Mouse (Mus musculus) left cerebral cortex, postnatal 10 days (tissue): ENCODE measurements around the gene Pklr. TPM values are rescaled to one million over a fixed set of nuclear protein-coding genes. Genes with fewer than 3 reads are reported as not detected.
"Not testable (repeated sequence)": the region's sequence is repeated elsewhere in the genome, so short reads cannot be mapped to it uniquely, and the experiment has no call there.

Source experiments
- DNase-seq, 2 experiments: peaks; one replicate each; pipeline ENCODE4 v3.0.0; 2021 to 2022; ENCODE audit warnings: low spot score in 2 of 2, mixed read lengths in 1 of 2; ENCODE audit errors: extremely low spot score in 1 of 2
- intact Hi-C: fragments of 180-260 bp; cut with DNase I; formaldehyde crosslinking; loops from one replicate; pipeline ENCODE4 v1.15.1; 2025
- total RNA-seq, 2 experiments: library from RNA; stranded (reverse); gene quantifications; 2 replicates each; pipeline ENCODE4 v1.2.3; 2021

Gene Pklr
- total RNA-seq, 2 experiments from 2014 or later = not detected

DNA sequence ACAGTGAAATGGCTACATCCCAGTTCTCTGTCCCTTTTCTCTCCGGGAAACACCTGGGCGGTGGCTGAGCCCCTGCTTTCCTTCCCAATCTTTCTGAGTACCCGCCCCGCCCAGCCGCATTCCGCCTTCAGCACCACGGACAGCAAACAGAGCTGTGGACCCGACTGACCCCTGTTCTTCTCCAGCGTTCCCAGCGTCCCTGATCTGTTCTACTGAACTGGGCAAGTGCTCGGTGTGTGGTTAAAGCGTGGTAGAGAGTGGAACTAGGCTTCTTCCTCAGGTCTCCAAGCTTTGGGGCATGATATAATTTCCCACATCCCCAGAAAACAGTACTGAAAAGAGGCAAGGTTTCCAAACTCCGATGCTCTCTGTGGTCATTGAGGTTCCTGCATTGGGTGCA is 23.3 kb downstream of the Pklr start:
- intact Hi-C loops = loop anchor here (2.0 to 5.0 kb wide), 2 partner anchors 42 to 68 kb away; no protein-coding TSS in a partner anchor
- peak in 1 of 2 experiments; percentile 67 for DNase-seq

DNA sequence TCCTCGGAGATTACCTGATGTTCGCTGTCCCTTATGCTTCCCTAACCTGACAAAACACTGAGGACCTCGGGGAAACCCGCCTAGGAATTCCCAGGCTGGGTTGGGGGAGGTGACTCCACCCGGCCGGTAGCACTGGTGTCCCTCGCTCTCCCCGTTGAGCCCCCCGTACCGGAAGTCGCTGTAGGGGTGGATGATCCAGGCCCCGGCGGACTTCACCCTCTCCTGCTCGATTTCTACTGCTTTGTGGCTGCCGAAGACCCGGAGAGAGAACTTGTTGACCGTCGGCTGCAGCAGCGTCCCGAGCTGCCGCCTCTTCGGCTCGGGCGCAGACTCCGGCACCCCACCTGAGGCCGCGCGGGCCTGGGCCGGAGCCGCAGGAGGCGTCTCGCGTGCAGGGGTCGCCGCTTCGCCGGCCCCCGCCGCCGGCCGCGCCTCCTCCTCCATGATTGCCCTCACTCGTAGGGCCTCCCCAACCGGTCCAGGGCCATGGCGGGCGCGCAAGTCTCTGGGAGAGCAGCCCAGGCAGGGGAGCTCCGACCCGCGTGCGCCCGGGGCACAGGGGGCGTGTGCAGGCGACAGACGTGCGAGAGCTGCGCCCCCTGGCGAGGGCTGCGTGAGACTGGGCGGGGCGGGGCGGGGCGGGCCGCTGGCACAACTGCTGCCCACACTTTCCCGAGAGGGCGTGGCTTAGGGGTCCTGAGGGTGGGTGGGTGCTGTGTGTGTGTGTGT is 23.8 kb downstream of the Pklr start, which contains the start of gene Hcn3:
Gene Hcn3 (minus strand): TSS at position 581 of the 729 bp plus-strand sequence.
- intact Hi-C loops = loop anchor here (2.0 to 5.0 kb wide), 2 partner anchors 42 to 69 kb away; no protein-coding TSS in a partner anchor
- peak in 1 of 2 experiments; percentile 84 for DNase-seq

DNA sequence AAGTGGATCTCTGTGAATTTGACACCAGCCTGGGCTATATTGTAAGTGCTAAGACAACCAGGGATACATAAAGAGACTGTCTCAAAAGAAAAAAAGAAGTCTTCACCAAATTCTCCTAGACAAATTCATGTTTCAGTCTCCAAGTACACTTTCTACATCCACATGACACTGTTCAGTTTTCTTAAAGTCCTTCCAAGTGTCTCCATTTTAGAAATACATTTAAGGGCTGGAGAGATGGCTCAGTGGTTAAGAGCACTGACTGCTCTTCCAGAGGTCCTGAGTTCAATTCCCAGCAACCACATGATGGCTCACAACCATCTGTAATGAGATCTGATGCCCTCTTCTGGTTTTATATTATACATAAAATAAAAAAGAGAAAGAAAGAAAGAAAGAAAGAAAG is 25.3 kb downstream of the Pklr start:
- intact Hi-C loops, DNase-seq: not testable (repeated sequence)

DNA sequence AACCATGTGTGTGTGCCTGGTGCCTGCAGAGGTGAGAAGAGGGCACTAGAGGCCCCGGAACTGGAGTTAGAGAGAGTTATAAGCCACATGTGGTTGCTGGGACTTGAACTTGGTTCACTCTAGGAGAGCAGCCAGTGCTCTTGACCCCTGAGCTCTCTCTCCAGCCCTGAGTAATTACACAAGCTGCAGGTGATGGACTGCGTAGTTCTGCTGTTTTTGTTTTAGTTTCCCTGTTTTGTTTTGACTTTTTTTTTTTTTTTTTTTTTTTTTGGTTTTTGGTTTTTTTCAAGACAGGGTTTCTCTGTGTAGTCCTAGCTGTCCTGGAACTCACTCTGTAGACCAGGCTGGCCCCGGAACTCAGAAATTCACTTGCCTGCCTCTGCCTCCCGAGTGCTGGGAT is 25.8 kb downstream of the Pklr start:
- intact Hi-C loops = no loop called here
- no peak for DNase-seq

DNA sequence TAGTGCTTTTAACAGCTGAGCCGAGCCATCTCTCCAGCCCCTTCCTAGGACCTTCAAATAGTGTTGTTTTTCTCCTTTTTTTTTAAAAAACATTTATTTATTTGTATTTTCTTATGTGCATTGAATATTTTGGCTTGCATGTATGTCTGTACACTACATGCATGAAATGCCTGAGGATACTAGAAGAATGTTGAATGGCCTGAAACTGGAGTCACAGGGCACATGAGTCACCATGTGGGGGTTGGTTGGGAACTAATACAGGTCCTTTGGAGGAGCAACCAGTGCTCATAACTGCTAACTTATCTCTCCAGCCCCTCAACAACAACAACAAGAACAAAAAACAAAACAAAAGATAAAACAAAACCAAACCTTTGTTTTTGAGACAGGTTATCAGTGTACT is 27.2 kb downstream of the Pklr start:
- DNase-seq = no peak
- intact Hi-C loops = no loop called here

DNA sequence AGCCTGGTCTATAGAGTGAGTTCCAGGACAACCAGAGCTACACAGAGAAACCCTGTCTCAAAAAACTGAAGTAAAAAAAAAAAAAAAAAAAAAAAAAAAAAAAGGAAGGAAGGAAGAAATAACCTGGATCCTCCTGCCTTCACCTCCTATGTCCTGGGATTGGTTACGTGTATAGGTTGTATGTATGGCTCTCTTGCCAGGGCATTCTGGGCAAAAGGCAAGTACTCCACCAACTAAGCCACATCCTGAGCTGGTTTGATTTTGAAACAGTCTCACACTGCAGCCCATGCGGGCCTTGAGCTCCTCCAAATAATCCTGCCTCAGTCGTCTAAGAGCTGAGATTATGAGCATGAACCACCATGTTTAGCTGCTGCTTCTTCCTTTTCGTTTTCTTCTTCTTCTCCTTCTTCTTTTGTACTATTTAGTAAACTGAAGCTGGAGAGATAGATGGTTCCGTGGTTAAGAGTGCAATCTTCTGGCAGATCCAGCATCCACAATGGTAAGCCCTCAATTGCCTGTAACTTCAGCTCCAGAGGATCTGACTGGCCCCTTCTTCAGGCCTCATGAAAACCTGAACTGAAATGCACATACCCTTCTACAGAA is 27.8 kb downstream of the Pklr start:
- DNase-seq = no peak
- intact Hi-C loops = no loop called here

DNA sequence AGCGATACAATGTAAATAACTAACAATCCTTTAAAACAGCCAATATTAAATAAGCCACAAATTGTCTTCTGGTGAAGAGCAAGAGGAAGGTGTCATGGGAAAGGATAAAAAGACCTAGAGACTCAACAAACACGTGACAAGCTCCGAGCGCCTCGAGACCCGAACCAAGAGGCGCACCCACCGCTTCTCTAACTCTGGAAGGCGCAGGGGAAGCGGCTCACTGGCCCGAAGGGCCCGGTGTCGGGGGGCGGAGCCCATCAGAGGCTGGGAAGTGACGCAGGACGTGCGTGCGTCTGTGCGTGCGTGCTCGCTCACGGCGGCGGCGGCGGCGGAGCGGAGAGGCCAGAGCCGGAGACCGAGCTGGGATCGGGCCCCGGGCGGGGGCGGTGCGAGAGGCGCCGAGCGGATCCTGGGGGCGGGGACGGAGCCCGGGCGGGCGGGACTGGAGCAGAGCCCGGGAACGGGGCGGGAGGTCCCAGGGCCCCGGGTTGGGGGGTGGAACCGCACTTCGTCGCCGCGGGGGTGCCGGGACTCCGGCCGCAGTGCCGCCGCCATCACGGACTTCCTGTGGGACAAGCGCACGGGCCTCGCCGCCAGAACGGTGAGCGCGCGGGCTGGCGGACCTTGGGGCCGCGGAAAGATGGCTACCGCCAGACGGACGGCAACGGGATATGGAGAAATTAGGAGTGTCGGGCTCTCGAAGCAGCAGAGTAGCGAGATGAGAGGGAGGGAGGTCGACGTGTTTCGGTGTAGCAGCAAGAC is 28.7 kb downstream of the Pklr start, which contains the start of gene Clk2:
Gene Clk2 (plus strand): TSS at position 290 of the 762 bp plus-strand sequence.
- DNase-seq = peak; percentile 90 to 96
- intact Hi-C loops = no loop called here

DNA sequence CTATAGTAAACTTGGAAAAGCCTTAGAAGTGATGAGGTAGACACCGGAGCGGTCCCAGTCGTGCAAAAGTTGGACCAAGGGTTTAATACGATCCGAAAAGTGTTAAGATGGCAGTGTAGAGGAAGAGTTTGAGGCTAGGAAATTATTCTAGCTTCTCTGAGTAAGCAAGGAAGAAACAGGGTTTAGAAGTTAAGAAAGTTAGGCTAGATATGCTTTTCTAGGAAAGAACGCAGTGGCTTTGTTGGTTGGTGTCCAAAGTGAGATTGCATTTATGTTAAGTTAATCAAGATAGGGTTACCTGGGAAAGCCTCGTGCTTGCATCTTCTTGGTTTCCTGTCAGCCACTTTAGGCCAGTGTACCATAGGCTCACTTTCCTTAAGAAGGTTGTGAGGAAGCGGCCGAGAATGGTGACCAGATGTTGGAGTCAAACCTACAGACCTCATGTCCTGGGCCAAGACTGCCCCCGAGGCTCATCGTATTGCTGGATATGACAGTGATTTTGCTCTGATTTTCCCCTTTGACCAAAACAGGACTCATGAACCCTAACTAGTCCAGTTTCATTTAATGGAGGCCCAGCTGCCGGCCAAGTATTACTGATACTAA is 29.4 kb downstream of the Pklr start:
- no peak for DNase-seq
- intact Hi-C loops = no loop called here

DNA sequence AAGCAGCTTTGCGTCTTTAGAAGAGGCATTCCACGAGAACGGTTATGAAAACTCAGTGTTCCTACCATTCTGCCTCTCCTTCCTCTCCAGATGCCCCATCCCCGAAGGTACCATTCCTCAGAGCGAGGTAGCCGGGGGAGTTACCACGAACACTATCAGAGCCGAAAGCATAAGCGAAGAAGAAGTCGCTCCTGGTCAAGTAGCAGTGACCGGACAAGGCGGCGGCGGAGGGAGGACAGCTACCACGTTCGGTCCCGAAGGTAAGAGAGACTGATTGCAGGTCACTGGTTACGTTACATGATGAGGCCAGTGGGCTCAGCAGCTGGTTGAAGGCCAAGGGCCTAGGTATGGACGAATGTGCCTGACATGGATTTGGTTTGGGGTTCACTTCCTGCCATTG is 31.0 kb downstream of the Pklr start:
- intact Hi-C loops = no loop called here
- no peak for DNase-seq

DNA sequence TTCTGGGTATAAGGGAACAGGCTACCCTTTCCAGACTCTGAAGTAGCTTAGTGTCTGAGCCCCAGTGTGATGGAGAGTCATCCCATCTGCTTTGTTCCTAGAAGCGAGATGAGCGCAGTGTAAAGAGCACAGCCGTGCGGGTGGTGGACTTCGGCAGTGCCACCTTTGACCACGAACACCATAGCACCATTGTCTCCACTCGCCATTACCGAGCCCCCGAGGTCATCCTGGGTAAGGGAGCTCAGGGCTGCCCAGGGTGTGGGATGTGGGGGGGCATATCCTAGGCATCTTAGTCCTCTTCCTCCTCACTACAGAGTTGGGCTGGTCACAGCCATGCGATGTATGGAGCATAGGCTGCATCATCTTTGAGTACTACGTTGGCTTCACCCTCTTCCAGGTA is 38.9 kb downstream of the Pklr start:
- intact Hi-C loops = no loop called here
- no peak for DNase-seq

DNA sequence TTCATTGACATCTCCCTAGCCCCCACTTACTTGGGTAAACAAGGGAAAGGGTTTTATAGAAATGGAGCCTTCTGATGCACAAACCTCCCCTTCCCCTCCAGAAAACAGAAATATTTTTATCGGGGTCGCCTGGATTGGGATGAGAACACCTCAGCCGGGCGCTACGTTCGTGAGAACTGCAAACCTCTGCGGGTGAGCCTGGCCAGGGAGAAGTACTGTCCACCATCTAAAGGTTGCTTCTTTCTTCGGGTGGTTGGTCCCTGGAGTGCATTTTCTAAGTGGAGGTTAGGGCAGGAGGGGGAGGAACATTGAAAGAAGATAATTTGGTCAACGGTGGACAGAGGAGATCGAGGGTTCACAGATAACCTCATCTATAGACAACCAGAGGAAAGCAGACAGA is 39.6 kb downstream of the Pklr start:
- intact Hi-C loops = no loop called here

DNA sequence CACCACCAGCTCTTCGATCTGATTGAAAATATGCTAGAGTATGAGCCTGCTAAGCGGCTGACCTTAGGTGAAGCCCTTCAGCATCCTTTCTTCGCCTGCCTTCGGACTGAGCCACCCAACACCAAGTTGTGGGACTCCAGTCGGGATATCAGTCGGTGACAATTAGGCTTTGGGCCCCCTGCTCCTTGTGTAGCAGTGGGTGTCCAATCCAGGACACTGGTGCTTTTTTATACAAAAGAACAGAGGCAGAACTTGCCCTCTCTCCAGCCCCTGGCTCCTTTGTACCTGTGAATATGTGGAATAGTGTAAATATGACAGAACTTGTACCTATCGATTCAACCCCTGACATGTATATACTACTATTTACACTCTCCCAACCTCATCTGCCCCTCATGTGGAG is 40.5 kb downstream of the Pklr start:
- intact Hi-C loops = no loop called here
- DNase-seq = no peak

More for the DNA sequence above, 39.6 kb downstream of the Pklr start:
- no peak for DNase-seq

DNA sequence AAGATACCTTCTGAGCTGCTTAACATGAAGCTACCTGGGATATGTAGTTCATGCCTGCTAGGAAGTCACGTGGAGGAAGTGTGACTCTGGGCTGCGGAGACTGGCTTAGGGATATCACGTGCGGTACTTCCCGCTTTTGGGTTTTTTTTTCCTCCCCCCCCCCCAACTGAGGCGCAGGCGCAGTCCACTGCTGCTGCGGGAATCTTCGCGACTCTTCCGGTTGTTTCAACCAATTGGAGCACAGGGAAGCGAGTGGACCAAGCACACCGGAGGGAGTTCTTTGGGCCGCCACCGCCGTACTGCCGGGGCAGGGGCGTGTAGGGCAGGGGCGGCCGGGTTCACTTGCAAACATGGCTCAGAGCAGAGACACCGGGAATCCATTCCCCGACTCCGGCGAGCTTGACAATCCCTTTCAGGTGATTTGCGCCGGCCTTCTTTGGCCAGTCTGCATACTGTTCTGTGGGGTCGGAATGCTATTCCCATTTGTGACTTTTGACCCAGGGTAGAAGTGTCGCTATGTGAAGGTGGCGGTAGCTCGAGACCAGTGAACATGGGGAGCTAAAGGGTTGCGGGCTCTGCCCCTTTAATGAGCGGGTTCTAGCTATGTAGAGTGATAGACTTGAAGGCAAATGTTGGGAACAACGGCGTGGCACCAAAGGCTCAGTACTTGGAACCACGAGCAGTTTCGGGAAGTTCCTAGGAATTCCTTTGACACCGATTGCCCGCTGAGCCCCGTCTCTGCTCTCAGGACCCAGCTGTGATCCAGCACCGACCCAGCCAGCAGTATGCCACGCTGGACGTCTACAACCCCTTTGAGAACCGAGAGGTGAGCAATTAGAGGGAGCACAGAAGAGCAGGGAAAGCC is 41.5 kb downstream of the Pklr start, which contains the start of gene Scamp3:
Gene Scamp3 (plus strand): TSS at position 232 of the 865 bp plus-strand sequence.
- peak; percentile 89 to 90 for DNase-seq
- intact Hi-C loops = no loop called here

DNA sequence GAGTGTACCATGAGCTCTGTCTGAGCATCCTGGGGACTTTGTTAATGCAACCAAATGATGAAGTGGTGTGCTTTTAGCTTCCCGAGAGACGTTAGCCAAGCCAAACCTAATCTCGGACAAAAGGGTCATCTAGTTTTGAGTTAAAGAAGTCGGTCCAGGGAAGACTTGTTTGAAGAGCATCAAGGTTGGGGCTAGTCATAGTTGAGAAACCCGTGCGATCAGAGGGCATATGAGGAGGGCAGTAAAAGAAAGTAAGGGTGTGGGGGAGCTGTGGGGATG is 42.1 kb downstream of the Pklr start:
- intact Hi-C loops = no loop called here
- DNase-seq = no peak

DNA sequence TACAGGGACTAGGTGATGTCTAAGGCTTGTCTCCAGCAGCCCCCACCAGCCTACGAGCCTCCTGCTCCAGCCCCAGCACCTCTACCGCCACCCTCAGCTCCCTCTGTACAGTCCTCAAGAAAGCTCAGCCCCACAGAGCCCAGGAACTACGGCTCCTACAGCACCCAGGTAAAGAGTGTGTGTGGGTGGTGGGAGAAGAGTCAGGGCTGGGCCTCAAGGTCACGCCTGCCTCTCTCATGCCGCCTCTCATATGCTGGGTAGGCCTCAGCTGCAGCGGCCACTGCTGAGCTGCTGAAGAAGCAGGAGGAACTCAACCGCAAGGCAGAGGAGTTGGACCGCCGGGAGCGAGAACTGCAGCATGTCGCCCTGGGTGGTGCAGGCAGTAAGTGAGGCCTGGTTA is 43.1 kb downstream of the Pklr start:
- DNase-seq = peak in 1 of 2 experiments; percentile 22
- intact Hi-C loops = no loop called here

DNA sequence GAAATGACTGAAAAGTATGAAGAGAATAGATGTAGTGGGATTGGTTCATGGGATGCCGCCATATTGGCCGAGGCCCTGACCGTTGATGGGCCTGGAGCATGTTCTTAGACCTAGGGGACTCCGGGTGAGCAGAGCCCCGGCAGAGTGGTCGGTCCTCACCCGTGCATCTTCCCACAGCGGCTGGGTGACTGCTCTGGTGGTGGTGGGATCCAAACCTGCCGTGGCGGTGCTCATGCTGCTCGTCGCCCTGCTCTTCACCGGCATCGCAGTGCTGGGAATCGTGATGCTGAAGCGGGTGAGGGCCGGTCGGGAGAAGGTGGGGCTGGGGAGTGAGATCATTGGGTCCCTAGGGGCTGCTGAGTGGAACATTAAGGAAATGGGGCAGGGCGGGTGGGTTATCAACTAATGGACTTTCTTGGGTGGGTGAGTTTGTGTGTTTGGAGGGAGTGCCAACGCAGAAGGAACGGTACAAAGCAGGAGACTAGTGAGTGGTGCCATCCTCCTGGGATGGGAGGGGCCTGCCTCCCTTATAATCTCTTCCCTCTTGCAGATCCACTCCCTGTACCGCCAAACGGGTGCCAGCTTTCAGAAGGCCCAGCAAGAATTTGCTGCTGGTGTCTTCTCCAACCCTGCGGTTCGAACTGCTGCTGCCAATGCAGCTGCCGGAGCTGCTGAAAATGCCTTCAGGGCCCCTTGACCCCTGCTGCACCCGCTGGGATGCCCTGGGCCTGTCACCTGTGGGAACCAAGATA is 46.0 kb downstream of the Pklr start:
- DNase-seq = no peak
- intact Hi-C loops = no loop called here

DNA sequence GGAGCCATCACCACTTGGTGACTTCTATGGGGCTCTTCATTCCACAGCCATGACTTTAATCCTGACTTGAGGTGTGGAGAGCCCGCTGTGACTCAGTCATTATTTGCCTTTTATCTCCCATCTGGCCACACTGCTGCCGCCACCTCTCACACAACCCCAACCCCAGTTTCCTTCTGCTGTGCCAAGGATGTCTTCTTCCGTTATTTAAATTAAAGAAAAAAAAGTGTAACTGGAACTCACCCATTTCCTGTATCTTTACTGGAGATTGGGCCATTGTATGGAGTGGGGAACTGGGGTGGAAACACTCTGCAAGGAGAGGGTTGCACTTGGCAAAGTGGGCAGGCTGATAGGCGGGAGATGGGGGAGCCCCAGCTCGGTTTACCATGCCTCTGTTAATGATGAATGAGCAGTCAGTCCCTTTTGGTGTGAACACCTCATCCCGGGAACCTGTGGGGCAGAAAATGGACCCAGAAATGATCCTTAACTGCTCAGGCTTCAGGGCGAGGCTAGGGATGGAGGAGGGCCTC is 46.7 kb downstream of the Pklr start:
- intact Hi-C loops = no loop called here
- no peak for DNase-seq
